Mouse (Mus musculus): ENCODE measurements around the gene Arfgef2.

The Arfgef2 gene

GRCm38 (mm10) chr2:166857118-166857517 is 51.7 kb downstream of the Arfgef2 start:
- no peak for DNase-seq (ENCODE audit: low spot score in 2 of 2)

- peak in 1 of 2 experiments; percentile 22 for DNase-seq (ENCODE audit: low spot score in 2 of 2)
Observed at GRCm38 (mm10) chr2:166859214-166859613, 53.8 kb downstream of the Arfgef2 start.

GRCm38 (mm10) chr2:166862505-166862904 is 57.1 kb downstream of the Arfgef2 start:
- DNase-seq (ENCODE audit: low spot score in 2 of 2): no peak

GRCm38 (mm10) chr2:166865476-166865875 is 60.1 kb downstream of the Arfgef2 start:
- DNase-seq (ENCODE audit: low spot score in 2 of 2): no peak

GRCm38 (mm10) chr2:166870271-166870865 is 65.0 kb downstream of the Arfgef2 start:
- no peak for DNase-seq (ENCODE audit: low spot score in 2 of 2)

GRCm38 (mm10) chr2:166870899-166871298 is 65.5 kb downstream of the Arfgef2 start:
- DNase-seq (ENCODE audit: low spot score in 2 of 2): no peak

- DNase-seq (ENCODE audit: low spot score in 2 of 2): no peak
Observed at GRCm38 (mm10) chr2:166874675-166875280, 69.4 kb downstream of the Arfgef2 start.

GRCm38 (mm10) chr2:166875561-166875960 is 70.2 kb downstream of the Arfgef2 start:
- DNase-seq (ENCODE audit: low spot score in 2 of 2): no peak

- no peak for DNase-seq (ENCODE audit: low spot score in 2 of 2)
Observed at GRCm38 (mm10) chr2:166876331-166876730, 70.9 kb downstream of the Arfgef2 start.

GRCm38 (mm10) chr2:166885066-166885465 is 79.7 kb downstream of the Arfgef2 start:
- DNase-seq (ENCODE audit: low spot score in 2 of 2): no peak

GRCm38 (mm10) chr2:166885619-166886018 is 80.2 kb downstream of the Arfgef2 start:
- no peak for DNase-seq (ENCODE audit: low spot score in 2 of 2)

- no peak for DNase-seq (ENCODE audit: low spot score in 2 of 2)
Observed at GRCm38 (mm10) chr2:166886231-166886630, 80.8 kb downstream of the Arfgef2 start.

- no peak for DNase-seq (ENCODE audit: low spot score in 2 of 2)
Observed at GRCm38 (mm10) chr2:166887816-166888215, 82.4 kb downstream of the Arfgef2 start.

GRCm38 (mm10) chr2:166891366-166891880 is 86.0 kb downstream of the Arfgef2 start:
- DNase-seq (ENCODE audit: low spot score in 2 of 2): no peak

GRCm38 (mm10) chr2:166892158-166892680 is 86.8 kb downstream of the Arfgef2 start:
- no peak for DNase-seq (ENCODE audit: low spot score in 2 of 2)

GRCm38 (mm10) chr2:166893036-166893435 is 87.6 kb downstream of the Arfgef2 start:
- DNase-seq (ENCODE audit: low spot score in 2 of 2): no peak

- no peak for DNase-seq (ENCODE audit: low spot score in 2 of 2)
Observed at GRCm38 (mm10) chr2:166896368-166896767, 91.0 kb downstream of the Arfgef2 start.

- no peak for DNase-seq (ENCODE audit: low spot score in 2 of 2)
Observed at GRCm38 (mm10) chr2:166896974-166897373, 91.6 kb downstream of the Arfgef2 start.

- DNase-seq (ENCODE audit: low spot score in 2 of 2): no peak
Observed at GRCm38 (mm10) chr2:166899161-166899560, 93.8 kb downstream of the Arfgef2 start.

- no peak for DNase-seq (ENCODE audit: low spot score in 2 of 2)
Observed at GRCm38 (mm10) chr2:166899746-166900145, 94.4 kb downstream of the Arfgef2 start.

- no peak for DNase-seq (ENCODE audit: low spot score in 2 of 2)
Observed at GRCm38 (mm10) chr2:166900792-166901505, 95.6 kb downstream of the Arfgef2 start.

- DNase-seq (ENCODE audit: low spot score in 2 of 2): no peak
Observed at GRCm38 (mm10) chr2:166903719-166904282, 98.4 kb downstream of the Arfgef2 start.
